Mouse (Mus musculus) midbrain, embryonic 15.5 days (tissue): Measurements from ENCODE around the gene Mesp1. TPM values are rescaled to one million over a fixed set of nuclear protein-coding genes. Genes with fewer than 3 reads are reported as not detected.
A peak's percentile ranks its signal among the peaks of the same experiment; 100 is the strongest.
"Not testable (repeated sequence)": the region's sequence is repeated elsewhere in the genome, so short reads cannot be mapped to it uniquely, and the experiment has no call there.

Source experiments
- ATAC-seq: fragments of 200-750 bp; cut with Nextera tagmentation; replicated peaks from 2 replicates; pipeline ENCODE4 v1.8.0; 2017; ENCODE audit warnings: moderate TSS enrichment
- H3K27ac ChIP-seq: fragments of 300-500 bp; sonication (generic); 2 replicates; pipeline ENCODE4 v1.5.1; 2015; ENCODE audit warnings: mild to moderate bottlenecking, inconsistent platforms
- H3K27me3 ChIP-seq: fragments of 300-500 bp; sonication (generic); replicated peaks from 2 replicates; pipeline ENCODE4 v1.6.1; 2015; ENCODE audit warnings: inconsistent platforms
- H3K36me3 ChIP-seq: fragments of 300-500 bp; sonication (generic); replicated peaks from 2 replicates; pipeline ENCODE4 v1.6.1; 2015; ENCODE audit warnings: inconsistent platforms
- H3K4me1 ChIP-seq: fragments of 300-500 bp; sonication (generic); 2 replicates; pipeline ENCODE4 v1.6.1; 2015; ENCODE audit warnings: inconsistent platforms
- H3K4me2 ChIP-seq: fragments of 300-500 bp; sonication (generic); 2 replicates; pipeline ENCODE4 v1.6.1; 2015; ENCODE audit warnings: inconsistent platforms, mild to moderate bottlenecking, moderate library complexity
- H3K4me3 ChIP-seq: fragments of 300-500 bp; sonication (generic); 2 replicates; pipeline ENCODE4 v1.5.1; 2015; ENCODE audit warnings: mild to moderate bottlenecking, inconsistent platforms
- H3K9ac ChIP-seq: fragments of 300-500 bp; sonication (generic); 2 replicates; pipeline ENCODE4 v1.6.1; 2015; ENCODE audit warnings: mild to moderate bottlenecking, inconsistent platforms
- H3K9me3 ChIP-seq: fragments of 300-500 bp; sonication (generic); 2 replicates; pipeline ENCODE4 v1.6.1; 2016; ENCODE audit warnings: inconsistent platforms
- WGBS: fragments of 180-500 bp; shearing (Covaris S2); methylation state at CpG from one replicate; pipeline ENCODE4 v1.1.7; 2015; ENCODE audit warnings: mixed read lengths; 5-methylcytosine and 5-hydroxymethylcytosine counted together
- polyA plus RNA-seq: library from polyadenylated mRNA; unstranded; fragments of >200 nt; fragmentation: Nextera tagmentation; extraction: Ambion mirVana; gene quantifications from 2 replicates; pipeline ENCODE4 v1.2.1, GENCODE M21; 2015

Mesp1 gene
- polyA plus RNA-seq, 1 experiment from 2014 or later = not detected

DNA sequence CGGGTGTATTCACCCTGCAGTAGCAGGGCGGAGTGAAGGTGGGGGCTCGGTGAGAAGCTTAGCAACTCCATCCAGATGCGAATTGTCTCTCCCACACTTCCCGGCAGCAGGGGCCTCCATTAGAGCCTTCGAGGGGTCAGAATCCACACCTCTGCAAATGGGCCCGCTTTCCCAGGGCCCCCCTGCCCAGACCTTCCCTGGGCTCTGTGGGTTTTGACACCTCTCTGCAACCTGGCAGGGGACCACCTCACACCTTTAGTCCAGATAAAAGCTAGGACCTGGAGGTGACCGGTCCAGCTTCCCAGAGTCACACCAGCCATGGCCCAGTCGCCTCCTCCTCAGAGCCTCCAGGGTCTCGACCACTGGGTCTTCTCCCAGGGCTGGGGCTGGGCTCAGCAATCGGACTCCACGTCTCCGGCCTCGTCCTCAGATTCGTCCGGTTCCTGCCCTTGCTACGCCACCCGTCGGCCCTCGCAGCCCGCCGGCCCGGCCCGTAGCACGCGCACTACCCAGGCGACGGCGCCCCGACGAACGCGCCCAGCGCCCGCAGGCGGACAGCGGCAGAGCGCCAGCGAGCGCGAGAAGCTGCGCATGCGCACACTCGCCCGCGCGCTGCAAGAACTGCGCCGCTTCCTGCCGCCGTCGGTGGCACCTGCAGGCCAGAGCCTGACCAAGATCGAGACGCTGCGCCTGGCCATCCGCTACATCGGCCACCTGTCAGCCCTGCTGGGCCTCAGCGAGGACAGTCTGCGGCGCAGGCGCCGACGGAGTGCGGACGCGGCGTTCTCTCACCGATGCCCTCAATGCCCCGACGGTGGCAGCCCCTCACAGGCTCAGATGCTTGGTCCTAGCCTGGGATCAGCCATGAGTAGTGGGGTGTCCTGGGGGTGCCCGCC is 17.3 kb upstream of the Mesp1 start, which contains the start of gene Mesp2:
Gene Mesp2, plus strand, starts transcription at position 117 of the 896 bp plus-strand sequence.
- ATAC-seq = peak; percentile 82
- no peak within 1 kb of the TSS for H3K27ac ChIP-seq
- no peaks in the 10 kb centered on the region for H3K9me3 ChIP-seq
- H3K27me3 ChIP-seq = peaks cover 15% of the 10 kb centered on the region
- peak within 1 kb of the TSS; percentile 55 for H3K9ac ChIP-seq
- H3K4me3 ChIP-seq = peak within 1 kb of the TSS; percentile 40
- peaks cover 7% of the 10 kb centered on the region; the same call in 1 of the 2 replicates for H3K4me1 ChIP-seq
- H3K4me2 ChIP-seq = peak within 1 kb of the TSS; percentile 68
- H3K36me3 ChIP-seq = no peaks in the 10 kb centered on the region
- 21% methylated on average over 71 of the region's 71 CpGs for WGBS

DNA sequence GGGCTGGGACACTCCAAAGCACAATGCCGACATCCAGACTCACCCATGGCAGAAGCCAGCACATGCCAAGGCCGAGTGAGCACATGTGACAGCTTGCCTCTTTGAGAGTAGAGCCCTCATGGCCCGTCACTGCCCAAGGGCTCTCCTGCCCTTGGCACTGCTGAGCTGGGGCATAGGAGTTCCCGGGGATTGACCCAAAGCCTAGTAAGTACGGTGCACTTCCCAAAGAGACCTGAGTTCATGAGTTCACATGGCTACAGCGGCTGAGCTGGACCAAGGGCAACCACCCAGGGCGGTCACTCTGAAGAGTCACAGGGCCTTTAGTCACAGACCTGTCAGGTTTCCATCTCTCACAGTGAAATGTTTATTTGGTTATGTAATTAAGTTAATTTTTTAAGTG is 15.0 kb upstream of the Mesp1 start:
- ATAC-seq = no peak
- H3K4me3 ChIP-seq = no peak overlapping the region
- no peak overlapping the region for H3K27ac ChIP-seq
- no peak overlapping the region for H3K4me2 ChIP-seq
- no peaks in the 10 kb centered on the region for H3K36me3 ChIP-seq
- H3K9ac ChIP-seq = no peak overlapping the region
- no peaks in the 10 kb centered on the region for H3K9me3 ChIP-seq
- WGBS = 83% methylated on average over 7 of the region's 7 CpGs
- peaks cover 15% of the 10 kb centered on the region for H3K27me3 ChIP-seq
- peaks cover 7% of the 10 kb centered on the region; the same call in 1 of the 2 replicates for H3K4me1 ChIP-seq

DNA sequence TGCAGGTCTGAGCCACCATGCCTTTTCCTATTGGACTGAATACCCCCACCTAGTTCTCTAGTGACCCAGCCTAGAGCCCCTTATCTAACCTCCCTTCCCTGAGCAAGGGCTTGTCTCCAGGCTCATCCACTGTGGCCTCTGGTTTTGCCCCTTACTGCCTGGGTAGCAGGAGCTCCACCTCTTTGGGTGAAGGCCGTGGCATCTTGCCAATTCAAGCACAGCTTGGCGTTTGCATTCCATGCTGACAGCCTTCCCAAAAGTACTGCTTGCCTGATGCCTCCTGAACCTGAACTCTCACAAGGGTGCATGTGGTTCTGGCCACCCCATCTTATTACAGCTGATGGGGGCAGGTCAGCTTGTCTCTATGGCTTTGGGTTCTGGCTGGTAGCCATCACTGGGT is 10.3 kb upstream of the Mesp1 start:
- H3K9ac ChIP-seq = no peak overlapping the region
- ATAC-seq = no peak
- H3K4me2 ChIP-seq = no peak overlapping the region
- H3K4me3 ChIP-seq = no peak overlapping the region
- H3K27ac ChIP-seq = no peak overlapping the region
- H3K27me3 ChIP-seq = no peaks in the 10 kb centered on the region
- 67% methylated on average over 2 of the region's 2 CpGs for WGBS
- H3K9me3 ChIP-seq = no peaks in the 10 kb centered on the region
- H3K4me1 ChIP-seq = no peaks in the 10 kb centered on the region
- no peaks in the 10 kb centered on the region for H3K36me3 ChIP-seq

DNA sequence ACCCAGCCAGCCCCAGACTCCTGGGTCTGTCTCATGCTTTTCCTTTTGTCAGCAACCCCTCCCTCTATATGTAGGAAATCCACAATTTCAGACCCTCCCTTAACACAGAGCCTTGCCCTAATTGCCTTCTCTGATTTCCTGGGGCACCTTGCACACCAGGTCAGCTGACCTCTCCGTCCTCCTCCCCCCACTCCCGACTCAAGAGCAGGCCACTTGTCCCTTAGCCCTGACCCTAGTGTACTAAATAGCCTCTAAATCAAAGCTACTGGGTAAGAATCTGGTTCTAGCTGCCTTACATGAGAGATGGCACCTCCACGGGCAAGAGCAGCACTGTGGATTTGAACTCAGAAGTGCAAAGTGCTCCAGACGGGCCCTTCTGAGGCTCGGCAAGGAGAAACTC is 8.4 kb upstream of the Mesp1 start:
- no peak overlapping the region for H3K27ac ChIP-seq
- H3K4me3 ChIP-seq = no peak overlapping the region
- no peak for ATAC-seq
- no peak overlapping the region for H3K9ac ChIP-seq
- 0 out of 2 replicates have a peak, but pooled peaks cover 4% of the 10 kb centered on the region for H3K27me3 ChIP-seq
- no peaks in the 10 kb centered on the region for H3K36me3 ChIP-seq
- H3K9me3 ChIP-seq = no peaks in the 10 kb centered on the region
- no peak overlapping the region for H3K4me2 ChIP-seq
- 65% methylated on average over 5 of the region's 5 CpGs for WGBS
- no peaks in the 10 kb centered on the region for H3K4me1 ChIP-seq

DNA sequence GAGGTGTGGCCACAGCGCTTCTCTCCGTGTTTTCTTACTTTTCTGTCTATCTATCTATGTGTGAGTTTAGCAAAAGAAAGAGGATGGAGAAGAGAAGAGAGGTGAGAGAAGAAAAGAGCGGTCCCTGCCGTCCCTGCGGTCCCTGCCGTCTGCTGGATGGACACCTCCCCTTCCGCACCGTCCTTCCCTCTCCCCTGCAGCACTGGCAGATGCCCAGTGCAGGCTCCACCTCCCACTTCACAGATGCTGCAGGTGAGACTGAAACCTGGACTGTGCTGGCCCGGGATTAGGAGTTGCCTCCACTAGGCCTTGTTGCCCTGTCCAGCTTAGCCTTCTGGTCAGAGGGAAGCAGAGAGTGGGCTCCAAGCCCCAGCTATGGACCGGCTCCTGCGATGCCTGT is 7.8 kb upstream of the Mesp1 start:
- no peaks in the 10 kb centered on the region for H3K9me3 ChIP-seq
- no peak overlapping the region for H3K9ac ChIP-seq
- H3K4me3 ChIP-seq = no peak overlapping the region
- no peak overlapping the region for H3K27ac ChIP-seq
- 0 out of 2 replicates have a peak, but pooled peaks cover 4% of the 10 kb centered on the region for H3K27me3 ChIP-seq
- WGBS = 79% methylated on average over 11 of the region's 11 CpGs
- ATAC-seq = no peak
- H3K36me3 ChIP-seq = no peaks in the 10 kb centered on the region
- no peak overlapping the region for H3K4me2 ChIP-seq
- H3K4me1 ChIP-seq = no peaks in the 10 kb centered on the region

DNA sequence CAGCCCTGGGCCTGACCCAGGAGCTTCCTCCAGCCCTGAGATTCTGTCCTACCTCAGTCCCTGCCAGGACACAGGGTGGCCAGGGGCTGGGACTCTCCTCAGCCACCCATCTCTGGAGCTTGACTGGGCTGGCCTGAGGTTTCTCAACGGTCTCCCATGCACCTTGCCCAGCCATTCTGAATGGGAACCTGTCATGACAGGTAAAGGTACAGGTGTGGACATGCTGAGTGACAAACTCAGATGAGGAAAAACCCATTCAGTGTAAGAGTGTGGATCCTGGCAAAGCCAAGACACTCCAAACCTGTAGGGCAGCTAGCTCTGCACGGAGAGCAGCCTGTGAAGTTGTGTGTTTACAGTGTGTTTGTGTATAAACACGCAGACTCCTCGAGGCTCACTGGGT is 6.7 kb upstream of the Mesp1 start:
- 0 out of 2 replicates have a peak, but pooled peaks cover 4% of the 10 kb centered on the region for H3K27me3 ChIP-seq
- H3K36me3 ChIP-seq = no peaks in the 10 kb centered on the region
- WGBS = 87% methylated on average over 4 of the region's 4 CpGs
- no peak overlapping the region for H3K4me3 ChIP-seq
- H3K4me2 ChIP-seq = no peak overlapping the region
- ATAC-seq = no peak
- H3K27ac ChIP-seq = no peak overlapping the region
- no peaks in the 10 kb centered on the region for H3K9me3 ChIP-seq
- no peak overlapping the region for H3K9ac ChIP-seq
- no peaks in the 10 kb centered on the region for H3K4me1 ChIP-seq

DNA sequence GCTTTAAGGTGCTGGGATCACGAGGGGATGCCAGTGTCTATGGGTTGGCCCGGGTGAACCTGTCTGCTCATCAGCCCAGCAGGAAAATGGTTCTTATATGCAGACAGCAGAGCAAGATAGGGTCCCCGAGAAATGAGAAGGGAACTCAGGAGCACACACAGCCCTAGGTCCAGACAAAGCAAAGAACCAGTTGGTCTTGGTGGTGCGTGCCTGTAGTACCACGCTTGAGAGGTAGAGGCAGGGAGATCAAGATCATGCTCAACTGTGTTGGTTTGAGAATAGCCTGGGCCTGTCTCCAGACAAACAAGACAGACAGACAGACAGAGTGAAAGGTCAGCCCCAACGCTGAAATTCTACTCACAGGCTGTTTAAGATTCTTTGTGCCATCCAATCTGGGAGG is 5.9 kb upstream of the Mesp1 start:
- Histone ChIP-seq H3K9me3 (no peaks in the 10 kb centered on the region), H3K9ac (no peak overlapping the region), H3K4me1 (no peaks in the 10 kb centered on the region), H3K4me2 (no peak overlapping the region), H3K36me3 (no peaks in the 10 kb centered on the region), H3K4me3 (no peak overlapping the region), H3K27me3 (peaks cover 8% of the 10 kb centered on the region; the same call in 1 of the 2 replicates), H3K27ac (no peak overlapping the region)
- ATAC-seq = no peak
- 72% methylated on average over 6 of the region's 6 CpGs for WGBS

DNA sequence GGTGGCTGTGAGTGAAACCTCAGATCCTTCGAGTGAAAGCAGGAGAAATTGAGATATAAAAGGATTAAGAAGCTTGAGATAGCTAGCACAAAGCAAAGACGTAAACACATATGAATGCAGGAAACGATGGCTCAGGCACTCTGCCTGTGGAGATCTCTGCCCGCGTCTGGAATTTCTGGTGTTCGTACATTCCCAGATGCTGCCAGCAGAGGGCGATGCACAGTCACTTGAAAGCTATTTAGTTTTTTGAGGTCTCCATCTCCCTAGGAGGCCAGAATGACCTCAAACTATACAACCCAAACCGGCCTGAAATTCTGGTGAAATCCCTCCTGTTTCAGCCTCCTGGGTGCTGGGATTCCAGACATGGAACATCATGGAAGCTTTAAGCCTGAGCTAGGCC is 5.5 kb upstream of the Mesp1 start:
- H3K36me3 ChIP-seq = no peaks in the 10 kb centered on the region
- H3K9me3 ChIP-seq = no peaks in the 10 kb centered on the region
- no peak overlapping the region for H3K9ac ChIP-seq
- no peaks in the 10 kb centered on the region for H3K4me1 ChIP-seq
- peaks cover 9% of the 10 kb centered on the region; the same call in 1 of the 2 replicates for H3K27me3 ChIP-seq
- WGBS = 3% methylated on average over 8 of the region's 8 CpGs
- H3K4me2 ChIP-seq = no peak overlapping the region
- H3K4me3 ChIP-seq = no peak overlapping the region
- H3K27ac ChIP-seq = no peak overlapping the region
- ATAC-seq = no peak

DNA sequence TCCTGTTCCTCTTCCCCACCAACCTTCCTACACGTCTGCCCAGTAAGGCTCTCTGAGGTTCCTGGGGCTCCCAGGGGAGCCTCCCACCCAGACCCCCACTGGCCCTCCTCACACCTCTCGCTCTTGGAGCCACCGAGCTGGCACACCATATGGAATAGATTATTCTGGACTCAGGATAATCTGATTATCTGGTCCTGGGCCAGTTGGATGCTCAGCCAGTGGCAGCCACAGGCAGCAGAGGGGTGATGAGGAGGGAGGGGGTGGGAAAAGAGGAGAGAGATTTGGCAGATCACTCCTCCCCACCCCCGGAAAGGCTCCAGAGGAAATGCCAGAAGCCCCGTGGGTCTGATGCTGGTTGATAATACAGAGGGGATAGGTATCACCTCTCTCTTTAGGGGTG is 5.0 kb upstream of the Mesp1 start:
- Histone ChIP-seq H3K9ac (no peak overlapping the region; the same call in 1 of the 2 replicates), H3K36me3 (no peaks in the 10 kb centered on the region), H3K4me1 (no peaks in the 10 kb centered on the region), H3K27ac (no peak overlapping the region), H3K4me2 (no peak overlapping the region), H3K9me3 (no peaks in the 10 kb centered on the region), H3K27me3 (peaks cover 12% of the 10 kb centered on the region; the same call in 1 of the 2 replicates), H3K4me3 (no peak overlapping the region)
- WGBS = 24% methylated on average over 5 of the region's 5 CpGs
- ATAC-seq = no peak

DNA sequence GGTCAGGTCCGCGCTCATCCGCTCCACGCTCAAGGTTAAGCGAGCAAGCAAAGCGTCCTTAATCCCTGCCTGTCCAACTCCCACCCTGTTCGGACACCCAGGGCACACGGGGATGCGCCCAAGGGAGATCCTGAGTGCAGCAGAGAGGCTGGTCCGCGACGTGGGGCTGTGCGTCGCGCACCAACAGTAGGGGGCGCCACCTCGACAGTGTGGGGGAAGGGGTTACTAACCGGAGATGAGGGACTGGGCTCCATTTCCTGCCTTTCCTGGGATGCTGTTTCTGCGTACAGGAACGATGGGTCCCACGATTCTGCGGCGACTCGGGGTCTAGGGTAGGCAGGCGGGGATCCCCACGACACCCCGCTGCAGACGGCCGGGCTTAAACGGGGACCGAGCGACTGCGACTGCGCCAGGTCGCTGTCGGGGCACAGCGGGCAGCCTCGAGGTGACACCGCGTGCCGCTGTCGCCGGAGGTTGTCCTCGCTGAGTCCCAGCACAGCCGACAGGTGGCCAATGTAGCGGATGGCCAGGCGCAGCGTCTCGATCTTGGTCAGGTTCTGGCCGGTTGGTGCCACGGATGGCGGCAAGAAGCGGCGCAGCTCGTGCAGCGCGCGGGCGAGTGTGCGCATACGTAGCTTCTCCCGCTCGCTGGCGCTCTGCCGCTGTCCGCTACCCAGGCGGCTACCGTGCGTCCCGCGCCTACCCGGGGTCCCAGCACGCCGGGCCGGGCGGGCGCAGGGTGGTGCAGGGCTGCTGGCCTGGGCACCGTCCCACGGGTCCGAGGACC is 760 bp downstream of the Mesp1 start:
- H3K9me3 ChIP-seq = no peaks in the 10 kb centered on the region
- peak overlapping the region; percentile 87 for H3K4me2 ChIP-seq
- peak overlapping the region; percentile 43 for H3K9ac ChIP-seq
- no peak overlapping the region for H3K27ac ChIP-seq
- H3K27me3 ChIP-seq = peaks cover 39% of the 10 kb centered on the region
- peak overlapping the region; percentile 51 for H3K4me3 ChIP-seq
- no peaks in the 10 kb centered on the region for H3K36me3 ChIP-seq
- H3K4me1 ChIP-seq = peaks cover 14% of the 10 kb centered on the region
- 1% methylated on average over 80 of the region's 80 CpGs for WGBS
- ATAC-seq = peak; percentile 59

DNA sequence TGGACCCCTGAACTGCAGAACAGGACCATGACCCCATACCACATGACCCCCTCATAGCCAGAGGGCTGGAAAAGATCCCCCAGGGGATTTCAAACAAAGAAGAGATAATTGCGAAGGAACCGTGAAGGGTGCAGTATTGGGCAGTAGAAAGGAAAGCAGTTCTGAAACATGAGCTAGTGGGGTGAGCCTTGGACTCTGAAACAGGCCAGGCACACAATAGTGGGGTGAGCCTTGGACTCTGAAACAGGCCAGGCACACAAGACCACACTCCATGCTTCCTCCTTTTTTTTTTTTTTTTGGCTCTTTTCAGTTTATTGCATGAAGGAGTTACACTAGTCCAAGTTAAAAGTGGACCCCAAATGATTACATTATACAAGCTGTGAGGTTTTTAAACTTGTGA is 3.8 kb downstream of the Mesp1 start:
- H3K27me3 ChIP-seq = peaks cover 36% of the 10 kb centered on the region
- H3K4me2 ChIP-seq, H3K4me3 ChIP-seq, H3K27ac ChIP-seq, H3K36me3 ChIP-seq, H3K9me3 ChIP-seq, H3K9ac ChIP-seq, ATAC-seq: not testable (repeated sequence)
- 26% methylated on average over 2 of the region's 2 CpGs for WGBS
- peaks cover 14% of the 10 kb centered on the region for H3K4me1 ChIP-seq

DNA sequence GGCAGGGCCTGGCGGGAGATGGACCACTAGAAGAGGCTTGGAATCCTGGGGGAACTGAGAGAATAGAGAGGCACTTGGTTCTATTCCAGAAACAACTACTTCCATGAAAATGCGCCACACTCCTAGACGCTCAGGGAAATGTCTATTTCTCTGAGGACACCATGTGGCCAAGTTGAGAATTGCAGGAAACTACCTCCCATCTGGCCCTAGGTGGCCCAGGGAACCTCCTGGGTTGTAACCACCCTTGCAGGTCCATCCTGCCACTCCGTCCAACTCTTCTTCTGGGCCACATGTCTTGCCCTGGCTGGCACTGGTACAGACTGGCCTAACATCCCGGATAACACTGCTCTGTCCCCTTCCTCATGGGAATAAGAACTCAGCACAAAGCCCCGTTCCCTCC is 7.3 kb downstream of the Mesp1 start:
- Histone ChIP-seq H3K9me3 (no peaks in the 10 kb centered on the region), H3K4me3 (no peak overlapping the region), H3K27me3 (peaks cover 9% of the 10 kb centered on the region), H3K9ac (no peak overlapping the region), H3K27ac (no peak overlapping the region), H3K4me1 (no peaks in the 10 kb centered on the region), H3K4me2 (no peak overlapping the region), H3K36me3 (no peaks in the 10 kb centered on the region)
- 0 out of 2 replicates have a peak, but pooled peaks have one; percentile 27 for ATAC-seq
- WGBS = 24% methylated on average over 6 of the region's 6 CpGs
